Mouse (Mus musculus) ovary, postnatal 10 days (tissue): ENCODE measurements around the gene Ddt.
A peak's percentile ranks its signal among the peaks of the same experiment; 100 is the strongest.

Source experiments
- DNase-seq: peaks from one replicate; pipeline ENCODE4 v3.0.0; 2022; ENCODE audit warnings: low spot score

Gene Ddt

GRCm38 (mm10) chr10:75772795-75773664 lies at the start of gene Ddt:
Gene Ddt (minus strand): TSS chr10:75773414.
- peak; percentile 58 for DNase-seq

GRCm38 (mm10) chr10:75822443-75822842 lies 49.2 kb upstream of the Ddt start, which contains the start of gene Gstt4:
Gene Gstt4 (minus strand): TSS chr10:75822543.
- no peak for DNase-seq

GRCm38 (mm10) chr10:75819882-75820281 lies 46.7 kb upstream of the Ddt start:
- no peak for DNase-seq

- DNase-seq: no peak
These were observed 45.4 kb upstream of the Ddt start for GRCm38 (mm10) chr10:75818641-75819040.

GRCm38 (mm10) chr10:75804217-75804616 lies 31.0 kb upstream of the Ddt start:
- no peak for DNase-seq

GRCm38 (mm10) chr10:75798176-75798696 lies 25.0 kb upstream of the Ddt start, which contains the start of gene Gstt1:
Gene Gstt1 (minus strand): TSS chr10:75798584.
- DNase-seq: peak; percentile 7

- DNase-seq: peak; percentile 14
These were observed 24.5 kb upstream of the Ddt start for GRCm38 (mm10) chr10:75797619-75798175.

- no peak for DNase-seq
These were observed 23.7 kb upstream of the Ddt start for GRCm38 (mm10) chr10:75796731-75797516.

- DNase-seq: no peak
These were observed 21.7 kb upstream of the Ddt start for GRCm38 (mm10) chr10:75794880-75795279.

GRCm38 (mm10) chr10:75790773-75791172 lies 17.6 kb upstream of the Ddt start:
- DNase-seq: no peak

- DNase-seq: no peak
These were observed 16.6 kb upstream of the Ddt start for GRCm38 (mm10) chr10:75789841-75790240.

- no peak for DNase-seq
These were observed 16.0 kb upstream of the Ddt start for GRCm38 (mm10) chr10:75789081-75789735.

GRCm38 (mm10) chr10:75788277-75788676 lies 15.1 kb upstream of the Ddt start:
- no peak for DNase-seq

- no peak for DNase-seq
These were observed 12.2 kb upstream of the Ddt start for GRCm38 (mm10) chr10:75785442-75785841.

GRCm38 (mm10) chr10:75780769-75781578 lies 7.8 kb upstream of the Ddt start, which contains the start of the genes Gm20441 and Gstt3:
Gene Gm20441 (minus strand): TSS chr10:75780954.
Gene Gstt3 (minus strand): TSS chr10:75781414.
- no peak for DNase-seq

- no peak for DNase-seq
These were observed 6.3 kb upstream of the Ddt start for GRCm38 (mm10) chr10:75779206-75780174.

- no peak for DNase-seq
These were observed 4.7 kb upstream of the Ddt start for GRCm38 (mm10) chr10:75777885-75778284.

- no peak for DNase-seq
These were observed 3.3 kb upstream of the Ddt start for GRCm38 (mm10) chr10:75776562-75776961.

GRCm38 (mm10) chr10:75774587-75774986 lies 1.4 kb upstream of the Ddt start:
- no peak for DNase-seq

GRCm38 (mm10) chr10:75774102-75774501 lies 888 bp upstream of the Ddt start:
- no peak for DNase-seq
